Mouse (Mus musculus) CH12.LX (cell line): ENCODE measurements at regions not wholly inside any gene's neighbourhood (a gene's known extent, or its start where the extent isn't known, plus 50 kb on each side); places are given as distances from the start of the nearest gene placed in this dataset.

Source experiments
- BHLHE40 ChIP-seq: IDR thresholded peaks from 2 replicates; pipeline ENCODE4 v1.6.1; 2011; ENCODE audit warnings: mild to moderate bottlenecking, low read depth, low read length, improper control_type of control experiment
- CHD2 ChIP-seq: IDR thresholded peaks from 2 replicates; pipeline ENCODE4 v1.6.1; 2011; ENCODE audit warnings: low read length, improper control_type of control experiment
- CTCF ChIP-seq, 2 experiments: IDR thresholded peaks in 1 of 2; conservative IDR thresholded peaks in 1 of 2; 2 replicates each; pipeline ENCODE4 v1.5.1; 2011 to 2012; ENCODE audit warnings: low read depth in 2 of 2, low read length in 2 of 2, improper control_type of control experiment in 1 of 2, inconsistent platforms in 1 of 2, mild to moderate bottlenecking in 1 of 2, moderate library complexity in 1 of 2
- EP300 ChIP-seq: IDR thresholded peaks from 2 replicates; pipeline ENCODE4 v1.6.1; 2011; ENCODE audit warnings: low read length, improper control_type of control experiment
- KAT2A ChIP-seq: IDR thresholded peaks from 2 replicates; pipeline ENCODE4 v1.6.1; 2012; ENCODE audit warnings: low read length, improper control_type of control experiment, inconsistent platforms; ENCODE audit not compliant: insufficient replicate concordance
- MYC ChIP-seq: IDR thresholded peaks from 2 replicates; pipeline ENCODE4 v1.6.1; 2011; ENCODE audit warnings: low read depth, mild to moderate bottlenecking, improper control_type of control experiment, low read length
- NRF1 ChIP-seq: IDR thresholded peaks from 2 replicates; pipeline ENCODE4 v1.6.1; 2014; ENCODE audit warnings: low read depth, mild to moderate bottlenecking, inconsistent platforms, low read length, improper control_type of control experiment, moderate library complexity
- POLR2A ChIP-seq: IDR thresholded peaks from 2 replicates; pipeline ENCODE4 v1.6.1; 2011; ENCODE audit warnings: low read depth, mild to moderate bottlenecking, improper control_type of control experiment, low read length
- RCOR1 ChIP-seq: conservative IDR thresholded peaks from 2 replicates; pipeline ENCODE4 v1.6.1; 2012; ENCODE audit warnings: low read depth, mild to moderate bottlenecking, inconsistent platforms, low read length, improper control_type of control experiment
- SMC3 ChIP-seq: IDR thresholded peaks from 2 replicates; pipeline ENCODE4 v1.6.1; 2011; ENCODE audit warnings: low read depth, low read length, improper control_type of control experiment
- UBTF ChIP-seq: IDR thresholded peaks from 2 replicates; pipeline ENCODE4 v1.6.1; 2012; ENCODE audit warnings: low read depth, mild to moderate bottlenecking, inconsistent platforms, low read length, improper control_type of control experiment, moderate library complexity
- ZC3H11A ChIP-seq: IDR thresholded peaks from 2 replicates; pipeline ENCODE4 v1.6.1; 2012; ENCODE audit warnings: low read depth, mild to moderate bottlenecking, inconsistent platforms, low read length, improper control_type of control experiment
- ZMIZ1 ChIP-seq: IDR thresholded peaks from 2 replicates; pipeline ENCODE4 v1.6.1; 2012; ENCODE audit warnings: low read depth, mild to moderate bottlenecking, inconsistent platforms, low read length, improper control_type of control experiment

DNA sequence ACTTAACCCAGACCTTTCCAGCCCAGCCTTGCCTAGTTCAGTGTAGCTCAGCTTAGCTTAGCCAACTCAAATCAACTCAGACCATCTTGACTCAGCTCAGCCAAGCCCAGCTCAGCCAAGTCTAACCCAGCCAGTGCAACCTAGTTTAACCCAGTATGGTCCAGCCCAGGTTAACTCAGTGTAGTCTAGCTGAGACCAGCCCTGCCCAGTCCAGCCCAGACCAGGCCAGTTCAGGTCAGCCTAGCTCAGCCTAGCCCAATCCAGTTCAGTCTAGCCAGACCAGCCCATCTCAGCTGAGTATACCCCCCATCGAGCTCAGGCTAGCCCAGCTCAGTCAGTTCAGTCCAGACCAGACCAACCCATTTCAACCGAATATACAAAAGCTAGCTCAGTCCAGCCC, 90.2 kb downstream of the Tmem121 start:
- TF ChIP-seq KAT2A, result no peak
- TF ChIP-seq EP300, result no peak
- no peak for TF ChIP-seq UBTF
- no peak for TF ChIP-seq CTCF (conservative IDR thresholded peaks at IDR 0.05 in 1 of 2, IDR thresholded peaks at IDR 0.05 in 1 of 2; ENCODE audit: low read depth in 2 of 2, low read length in 2 of 2)
- TF ChIP-seq CHD2, result no peak
- no peak for TF ChIP-seq ZMIZ1
- TF ChIP-seq RCOR1, result no peak
- no peak for TF ChIP-seq SMC3
- TF ChIP-seq MYC, result no peak
- no peak for TF ChIP-seq POLR2A
- TF ChIP-seq BHLHE40, result no peak
- TF ChIP-seq ZC3H11A, result no peak
- TF ChIP-seq NRF1, result no peak
